Mouse (Mus musculus) hindbrain, embryonic 14.5 days (tissue): Measurements from ENCODE around the gene Golm1. TPM values are rescaled to one million over a fixed set of nuclear protein-coding genes. Genes with fewer than 3 reads are reported as not detected.
"Not testable (repeated sequence)": the region's sequence is repeated elsewhere in the genome, so short reads cannot be mapped to it uniquely, and the experiment has no call there.

Source experiments
- ATAC-seq: fragments of 200-750 bp; cut with Nextera tagmentation; 2 replicates; pipeline ENCODE4 v1.8.0; 2017; ENCODE audit warnings: moderate number of reproducible peaks, mild to moderate bottlenecking, moderate TSS enrichment, moderate library complexity; ENCODE audit not compliant: low FRiP score
- DNase-seq: peaks from one replicate; pipeline ENCODE4 v3.0.0-alpha.2; 2015; ENCODE audit warnings: low spot score
- H3K27ac ChIP-seq: fragments of 300-500 bp; sonication (generic); 2 replicates; pipeline ENCODE4 v1.5.1; 2014; ENCODE audit warnings: mild to moderate bottlenecking, moderate library complexity
- H3K27me3 ChIP-seq: fragments of 300-500 bp; sonication (generic); 2 replicates; pipeline ENCODE4 v1.6.1; 2014; ENCODE audit warnings: mild to moderate bottlenecking, low read length, mixed read lengths; ENCODE audit not compliant: control insufficient read depth, insufficient read depth
- H3K36me3 ChIP-seq: fragments of 300-500 bp; sonication (generic); replicated peaks from 2 replicates; pipeline ENCODE4 v1.6.1; 2014; ENCODE audit not compliant: control insufficient read depth, insufficient read depth
- H3K4me1 ChIP-seq: fragments of 300-500 bp; sonication (generic); replicated peaks from 2 replicates; pipeline ENCODE4 v1.6.1; 2014; ENCODE audit warnings: antibody characterized with exemption, low read length, mixed read lengths; ENCODE audit not compliant: control insufficient read depth, insufficient read depth
- H3K4me2 ChIP-seq: fragments of 300-500 bp; sonication (generic); replicated peaks from 2 replicates; pipeline ENCODE4 v1.6.1; 2014; ENCODE audit warnings: mild to moderate bottlenecking, moderate library complexity
- H3K4me3 ChIP-seq: fragments of 300-500 bp; sonication (generic); replicated peaks from 2 replicates; pipeline ENCODE4 v1.5.1; 2014; ENCODE audit warnings: mild to moderate bottlenecking, low read length
- H3K9ac ChIP-seq: fragments of 300-500 bp; sonication (generic); 2 replicates; pipeline ENCODE4 v1.6.1; 2014
- H3K9me3 ChIP-seq: fragments of 300-500 bp; sonication (generic); 2 replicates; pipeline ENCODE4 v1.6.1; 2016; ENCODE audit warnings: low read length; ENCODE audit not compliant: control insufficient read depth
- WGBS: fragments of 180-500 bp; shearing (Covaris S2); extraction: QIAGEN DNeasy Blood & Tissue Kit; methylation state at CpG from one replicate; pipeline ENCODE4 v1.1.7; 2014; 5-methylcytosine and 5-hydroxymethylcytosine counted together
- polyA plus RNA-seq: library from polyadenylated mRNA; unstranded; fragments of >200 nt; fragmentation: Nextera tagmentation; extraction: Ambion mirVana; gene quantifications from 2 replicates; pipeline ENCODE4 v1.2.1, GENCODE M21; 2014

The Golm1 gene
- polyA plus RNA-seq, 1 experiment from 2014 or later, result 25.3 TPM

DNA sequence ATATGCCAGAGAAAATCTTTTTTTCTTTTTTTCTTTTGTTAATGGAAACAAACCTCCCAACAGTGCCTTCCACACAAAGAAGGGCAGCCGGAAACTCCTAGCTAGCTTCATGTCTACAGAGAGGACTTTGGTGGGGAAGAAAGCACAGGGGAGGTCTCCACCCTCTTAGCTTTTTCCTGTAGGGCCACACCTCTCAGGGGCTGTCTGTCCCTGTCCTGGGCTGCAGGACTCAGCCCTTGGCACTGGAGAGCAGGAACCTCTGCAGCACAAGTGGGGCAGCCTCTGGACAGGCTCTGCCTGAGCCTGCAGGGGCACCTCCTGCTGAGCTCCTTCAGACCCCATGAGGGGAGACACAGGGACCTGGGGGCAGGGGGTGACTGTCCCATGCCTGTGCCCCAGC lies 24.5 kb upstream of the Golm1 start:
- H3K27me3 ChIP-seq, H3K4me1 ChIP-seq, ATAC-seq, DNase-seq, H3K27ac ChIP-seq, H3K4me2 ChIP-seq, H3K9ac ChIP-seq, H3K36me3 ChIP-seq, H3K9me3 ChIP-seq, H3K4me3 ChIP-seq: not testable (repeated sequence)
- 65% methylated on average over 1 of the region's 1 CpGs for WGBS

DNA sequence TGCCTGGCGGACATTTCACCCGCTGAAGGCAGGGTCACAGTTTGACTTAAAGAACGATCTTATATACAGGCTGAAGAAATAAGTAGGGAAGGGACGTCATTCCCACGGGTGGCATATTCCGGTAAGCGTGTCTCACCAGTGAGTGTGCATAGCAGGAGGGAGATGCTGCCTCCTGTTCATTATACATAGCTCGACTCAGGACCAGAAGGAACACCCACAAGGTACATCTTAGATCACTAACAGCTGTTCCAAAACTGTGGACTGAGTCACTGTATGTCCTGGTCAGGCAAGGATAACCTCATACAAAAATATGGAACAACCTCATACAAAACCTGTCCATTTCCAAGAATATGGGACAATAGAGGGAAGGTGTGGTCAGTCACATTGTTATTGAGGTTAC lies 23.5 kb upstream of the Golm1 start:
- no peaks in the 10 kb centered on the region for H3K9me3 ChIP-seq
- 91% methylated on average over 8 of the region's 8 CpGs for WGBS
- no peak overlapping the region for H3K4me2 ChIP-seq
- no peaks in the 10 kb centered on the region for H3K36me3 ChIP-seq
- no peaks in the 10 kb centered on the region for H3K27me3 ChIP-seq
- H3K4me1 ChIP-seq, result no peaks in the 10 kb centered on the region
- no peak overlapping the region for H3K9ac ChIP-seq
- DNase-seq (no peak), ATAC-seq (no peak)
- H3K4me3 ChIP-seq, result no peak overlapping the region
- no peak overlapping the region for H3K27ac ChIP-seq

DNA sequence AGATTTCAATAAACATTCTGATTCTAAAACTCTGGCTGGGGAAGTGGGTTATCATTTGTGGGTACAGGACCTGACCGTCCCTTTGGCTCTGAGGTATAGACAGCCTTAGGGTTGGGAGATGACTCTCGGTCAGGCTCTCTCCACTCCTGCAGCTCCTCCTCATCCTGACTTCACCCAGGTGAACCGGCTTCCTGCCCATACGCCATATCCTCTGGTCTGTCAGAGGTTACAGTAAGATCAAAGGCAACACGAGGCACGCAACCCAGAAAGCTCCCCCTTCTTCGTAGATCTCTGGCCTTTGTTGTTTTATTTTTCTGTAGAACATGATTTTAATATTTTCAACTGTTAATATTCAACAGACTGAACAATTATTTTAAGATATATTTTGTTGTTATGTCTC lies 20.2 kb upstream of the Golm1 start:
- WGBS, result 95% methylated on average over 7 of the region's 7 CpGs
- H3K9ac ChIP-seq, result no peak overlapping the region
- no peak for DNase-seq

DNA sequence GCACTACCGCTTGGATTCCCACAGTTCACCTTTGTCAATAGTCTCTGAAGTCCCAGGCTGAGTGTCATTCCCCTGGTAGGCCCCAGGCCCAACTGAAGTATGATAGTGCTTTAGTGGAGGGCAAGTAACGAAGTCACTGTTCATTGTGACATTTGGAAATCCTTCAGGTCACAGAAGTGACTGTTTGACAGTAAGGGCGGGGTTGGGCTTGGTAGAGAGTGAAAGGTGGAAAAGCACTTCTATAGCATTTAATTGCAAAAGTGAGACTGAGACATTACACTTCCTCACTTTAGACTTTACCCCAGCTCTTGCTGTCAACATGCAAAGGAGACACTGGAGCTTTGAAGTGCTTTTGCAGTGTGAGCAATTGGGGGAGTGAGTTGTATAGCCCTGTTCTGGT lies 18.4 kb upstream of the Golm1 start, which contains the start of gene 4921517D22Rik:
Gene 4921517D22Rik (minus strand): TSS at position 101 of the 400 bp plus-strand sequence.
- H3K27me3 ChIP-seq, result no peaks in the 10 kb centered on the region
- no peaks in the 10 kb centered on the region for H3K36me3 ChIP-seq
- H3K27ac ChIP-seq, result no peak within 1 kb of the TSS
- ATAC-seq, result no peak
- H3K4me3 ChIP-seq, result no peak within 1 kb of the TSS
- WGBS, result 85% methylated on average over 3 of the region's 3 CpGs
- no peak within 1 kb of the TSS for H3K4me2 ChIP-seq
- H3K4me1 ChIP-seq, result no peaks in the 10 kb centered on the region
- no peaks in the 10 kb centered on the region for H3K9me3 ChIP-seq
- no peak for DNase-seq
- no peak within 1 kb of the TSS for H3K9ac ChIP-seq

More for the DNA sequence above, 20.2 kb upstream of the Golm1 start:
- no peak for ATAC-seq
- Histone ChIP-seq H3K4me1 (no peaks in the 10 kb centered on the region), H3K4me2 (no peak overlapping the region), H3K36me3 (no peaks in the 10 kb centered on the region), H3K9me3 (no peaks in the 10 kb centered on the region), H3K27me3 (no peaks in the 10 kb centered on the region), H3K4me3 (no peak overlapping the region), H3K27ac (no peak overlapping the region)

DNA sequence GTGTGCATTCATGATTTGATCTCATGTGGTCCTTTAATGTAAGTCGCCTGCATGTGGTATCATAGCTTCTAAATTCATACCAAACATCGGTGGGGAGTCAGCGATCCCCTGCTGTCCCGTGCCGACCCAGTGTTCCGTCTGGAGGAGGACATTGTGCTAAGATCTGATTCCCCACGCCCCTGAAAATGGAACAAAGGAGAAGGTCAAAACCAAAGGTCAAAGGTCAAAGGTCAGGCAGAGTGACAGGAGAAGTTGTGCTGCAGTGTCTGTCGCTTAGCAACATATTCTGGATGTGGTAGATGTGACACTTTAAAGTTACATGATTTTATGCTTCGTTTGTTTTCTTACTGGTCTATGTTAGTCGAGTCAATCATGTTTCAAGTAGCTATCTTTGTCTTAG lies 15.9 kb upstream of the Golm1 start:
- H3K4me1 ChIP-seq, result no peaks in the 10 kb centered on the region

DNA sequence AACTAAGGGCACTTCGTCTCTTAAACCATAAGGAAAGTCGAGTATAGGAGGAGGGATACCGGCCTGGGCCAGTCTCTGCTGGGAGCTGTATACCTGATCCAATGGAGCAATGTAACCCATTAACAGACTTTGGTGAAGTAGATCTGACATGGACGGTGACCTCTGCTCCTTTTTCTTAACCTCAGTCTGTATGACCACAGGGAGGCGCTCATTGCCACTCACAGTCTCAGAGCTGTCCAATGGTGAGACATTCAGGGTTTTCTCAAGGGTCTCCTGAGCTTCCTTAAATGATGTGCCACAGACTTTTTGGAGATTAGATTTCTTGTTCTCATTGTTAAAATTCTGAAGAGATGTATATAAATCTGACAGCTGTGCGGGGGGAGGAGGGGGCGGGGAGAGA lies 15.0 kb upstream of the Golm1 start:
- Histone ChIP-seq H3K4me3 (no peak overlapping the region), H3K27ac (no peak overlapping the region), H3K9ac (no peak overlapping the region), H3K4me1 (no peaks in the 10 kb centered on the region), H3K36me3 (no peaks in the 10 kb centered on the region), H3K9me3 (no peaks in the 10 kb centered on the region), H3K4me2 (no peak overlapping the region), H3K27me3 (no peaks in the 10 kb centered on the region)
- no peak for DNase-seq
- 87% methylated on average over 7 of the region's 7 CpGs for WGBS
- ATAC-seq, result no peak

More for the DNA sequence above, 15.9 kb upstream of the Golm1 start:
- H3K27ac ChIP-seq, result no peak overlapping the region
- no peak overlapping the region for H3K4me3 ChIP-seq
- no peaks in the 10 kb centered on the region for H3K9me3 ChIP-seq
- WGBS, result 8% methylated on average over 10 of the region's 10 CpGs
- H3K36me3 ChIP-seq, result no peaks in the 10 kb centered on the region
- ATAC-seq (no peak), DNase-seq (no peak)
- no peak overlapping the region for H3K9ac ChIP-seq
- no peaks in the 10 kb centered on the region for H3K27me3 ChIP-seq
- no peak overlapping the region for H3K4me2 ChIP-seq

DNA sequence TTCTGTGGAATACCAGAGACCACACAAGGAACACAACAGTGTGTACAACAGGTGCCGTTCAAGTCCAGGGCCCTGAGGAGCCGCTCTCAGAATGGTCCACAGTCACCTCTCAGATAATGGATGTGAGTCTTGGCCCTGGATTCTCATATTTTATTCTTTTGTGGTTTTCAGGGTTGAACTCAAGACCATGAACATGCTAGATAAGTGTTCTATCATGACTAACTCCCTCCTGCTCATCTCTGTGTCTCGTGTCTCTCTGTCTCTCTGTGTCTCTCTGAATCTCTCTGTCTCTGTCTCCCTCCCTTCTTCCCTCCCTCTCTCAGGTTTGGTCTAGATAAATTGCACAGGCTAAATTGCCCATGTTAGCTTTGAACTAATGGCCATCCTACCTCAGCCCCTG lies 14.2 kb upstream of the Golm1 start:
- H3K27me3 ChIP-seq, result no peaks in the 10 kb centered on the region
- no peak overlapping the region for H3K4me2 ChIP-seq
- no peaks in the 10 kb centered on the region for H3K36me3 ChIP-seq
- H3K4me1 ChIP-seq, result no peaks in the 10 kb centered on the region
- H3K9me3 ChIP-seq, result no peaks in the 10 kb centered on the region
- 92% methylated on average over 3 of the region's 3 CpGs for WGBS
- no peak overlapping the region for H3K27ac ChIP-seq
- no peak for ATAC-seq
- no peak overlapping the region for H3K4me3 ChIP-seq
- DNase-seq, result no peak
- H3K9ac ChIP-seq, result no peak overlapping the region

DNA sequence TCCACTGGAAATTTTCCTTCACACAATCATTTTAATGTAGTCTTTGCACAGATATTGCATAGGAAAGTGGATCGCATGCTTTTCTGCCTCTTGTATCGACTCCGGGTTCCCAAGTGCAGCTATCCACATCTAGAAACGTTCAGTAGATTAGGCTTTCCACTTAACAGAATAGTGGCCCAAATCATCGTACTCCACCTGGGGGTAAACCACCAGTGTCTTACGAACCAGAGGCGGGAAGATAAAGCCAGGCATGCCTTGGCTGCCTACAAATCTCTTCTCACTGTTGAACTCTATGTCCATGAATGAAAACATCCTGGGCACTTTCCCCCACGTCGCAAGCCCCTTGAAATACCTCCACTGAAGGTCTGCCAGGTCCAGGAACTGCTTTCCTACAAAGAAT lies 13.7 kb upstream of the Golm1 start:
- DNase-seq, result no peak
- H3K4me3 ChIP-seq, result no peak overlapping the region
- H3K9ac ChIP-seq, result no peak overlapping the region
- H3K4me2 ChIP-seq, result no peak overlapping the region
- no peaks in the 10 kb centered on the region for H3K9me3 ChIP-seq
- no peaks in the 10 kb centered on the region for H3K4me1 ChIP-seq
- H3K36me3 ChIP-seq, result no peaks in the 10 kb centered on the region
- no peak for ATAC-seq
- 93% methylated on average over 9 of the region's 9 CpGs for WGBS
- no peak overlapping the region for H3K27ac ChIP-seq
- H3K27me3 ChIP-seq, result no peaks in the 10 kb centered on the region

DNA sequence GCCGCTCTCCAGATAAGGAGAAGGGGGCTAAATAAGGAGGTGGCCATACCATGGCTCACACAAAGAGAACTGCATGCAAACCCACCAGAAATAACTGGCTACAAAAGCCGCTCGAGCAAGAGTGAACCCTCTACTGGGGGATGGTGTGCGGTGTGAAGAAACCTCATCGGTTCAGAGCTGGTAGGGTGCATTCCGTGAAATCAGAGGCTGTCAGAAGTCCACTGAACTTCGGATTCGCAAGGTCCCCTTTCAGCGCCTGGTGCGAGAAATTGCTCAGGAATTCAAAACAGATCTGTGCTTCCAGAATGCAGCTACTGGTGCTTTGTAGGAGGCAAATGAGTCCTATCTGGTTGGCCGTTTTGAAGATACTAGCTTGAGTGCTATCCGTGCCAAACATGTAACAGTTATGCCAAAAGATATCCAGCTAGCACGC lies 12.7 kb upstream of the Golm1 start:
- Histone ChIP-seq H3K4me1 (no peaks in the 10 kb centered on the region), H3K9ac (no peak overlapping the region), H3K27ac (no peak overlapping the region), H3K36me3 (no peaks in the 10 kb centered on the region), H3K27me3 (no peaks in the 10 kb centered on the region), H3K4me2 (no peak overlapping the region), H3K4me3 (no peak overlapping the region), H3K9me3 (no peaks in the 10 kb centered on the region)
- 63% methylated on average over 13 of the region's 13 CpGs for WGBS
- DNase-seq, result no peak
- ATAC-seq, result no peak

DNA sequence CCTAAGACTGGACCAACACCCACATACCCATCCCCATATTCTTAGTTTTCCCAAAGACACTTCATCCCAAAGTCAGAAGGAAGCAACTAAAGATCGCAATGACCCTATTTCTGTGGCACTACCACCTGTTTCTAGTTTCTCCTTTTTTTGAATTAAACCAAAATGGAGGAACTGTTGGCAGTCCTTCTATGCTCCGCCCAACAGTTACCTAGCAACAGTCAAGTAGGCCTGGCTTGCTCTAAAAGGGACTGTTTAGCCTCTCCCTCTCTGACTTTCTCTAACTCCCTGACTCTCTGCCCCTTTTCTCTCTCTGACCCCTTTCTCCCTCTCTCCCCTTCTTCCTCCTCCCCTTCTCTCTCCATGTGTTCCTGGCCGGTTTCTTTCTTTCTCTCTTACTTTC lies 9.6 kb upstream of the Golm1 start:
- Histone ChIP-seq H3K9me3 (no peaks in the 10 kb centered on the region), H3K4me1 (no peaks in the 10 kb centered on the region), H3K36me3 (no peaks in the 10 kb centered on the region), H3K27ac (no peak overlapping the region), H3K4me2 (no peak overlapping the region), H3K27me3 (no peaks in the 10 kb centered on the region), H3K9ac (no peak overlapping the region), H3K4me3 (no peak overlapping the region)
- 77% methylated on average over 3 of the region's 3 CpGs for WGBS
- ATAC-seq, result no peak
- no peak for DNase-seq
